Mouse (Mus musculus): Measurements from ENCODE around the gene Dhx58. TPM values are rescaled to one million over a fixed set of nuclear protein-coding genes. Genes with fewer than 3 reads are reported as not detected.
A peak's percentile ranks its signal among the peaks of the same experiment; 100 is the strongest.
"Not testable (repeated sequence)": the region's sequence is repeated elsewhere in the genome, so short reads cannot be mapped to it uniquely, and the experiment has no call there.

Dhx58 gene
- polyA plus RNA-seq, 1 experiment from 2014 or later: 2.8 TPM

DNA sequence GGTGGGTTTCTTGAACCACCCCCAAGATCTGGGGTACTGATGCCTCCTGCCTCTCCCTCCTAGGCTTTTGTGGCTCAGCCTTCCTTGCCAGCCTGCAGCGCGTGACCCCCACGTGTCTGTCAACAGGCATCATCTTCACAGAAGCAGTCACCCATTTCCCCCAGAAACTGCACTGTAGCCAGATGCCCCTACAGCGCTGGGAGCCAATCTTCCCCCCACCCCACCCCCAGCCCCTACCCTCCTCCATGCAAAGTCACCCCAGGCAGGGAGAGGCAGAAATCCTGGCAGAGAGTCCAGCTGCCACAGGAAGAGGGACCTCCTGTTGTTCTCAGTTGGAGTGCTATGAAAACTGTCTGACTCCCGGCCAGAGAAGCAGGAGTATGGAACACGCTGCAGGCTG, 47.6 kb downstream of the Dhx58 start:
- Histone ChIP-seq H3K27ac (peak overlapping the region; percentile 27; the same call in 1 of the 2 replicates), H3K4me3 (replicated peaks) (no peak overlapping the region), H3K4me1 (peaks cover 23% of the 10 kb centered on the region), H3K36me3 (no peaks in the 10 kb centered on the region), H3K27me3 (peaks cover under 1% of the 10 kb centered on the region), H3K9me3 (replicated peaks) (no peaks in the 10 kb centered on the region), H3K9ac (no peak overlapping the region), H3K4me2 (peak overlapping the region; percentile 39)
- 0 out of 2 replicates have a peak, but pooled peaks have one; percentile 47 for ATAC-seq (replicated peaks; ENCODE audit: low FRiP score)
- WGBS: 7% methylated on average over 6 of the region's 6 CpGs

DNA sequence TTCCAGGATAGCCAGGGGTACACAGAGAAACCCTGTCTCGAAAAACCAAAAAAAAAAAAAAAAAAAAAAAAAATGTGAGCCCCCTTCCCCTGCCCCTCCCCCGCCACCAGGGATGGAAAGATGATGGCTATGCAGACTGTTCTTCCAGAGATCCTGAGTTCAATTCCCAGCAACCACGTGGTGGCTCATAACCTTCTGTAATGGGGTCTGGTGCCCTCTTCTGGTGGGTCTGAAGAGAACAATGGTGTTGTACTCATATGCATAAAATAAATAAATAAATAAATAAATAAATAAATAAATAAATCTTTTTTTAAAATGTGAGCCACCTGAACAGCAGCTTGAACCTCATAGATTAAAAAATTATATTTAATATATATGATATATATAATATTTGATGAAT, 48.5 kb downstream of the Dhx58 start:
- not testable (repeated sequence) for H3K27ac ChIP-seq; ATAC-seq (replicated peaks; ENCODE audit: low FRiP score); H3K4me2 ChIP-seq; H3K36me3 ChIP-seq; H3K9ac ChIP-seq; H3K27me3 ChIP-seq; H3K4me3 ChIP-seq (replicated peaks); H3K9me3 ChIP-seq (replicated peaks)
- WGBS: 59% methylated on average over 3 of the region's 3 CpGs
- peaks cover 31% of the 10 kb centered on the region for H3K4me1 ChIP-seq

DNA sequence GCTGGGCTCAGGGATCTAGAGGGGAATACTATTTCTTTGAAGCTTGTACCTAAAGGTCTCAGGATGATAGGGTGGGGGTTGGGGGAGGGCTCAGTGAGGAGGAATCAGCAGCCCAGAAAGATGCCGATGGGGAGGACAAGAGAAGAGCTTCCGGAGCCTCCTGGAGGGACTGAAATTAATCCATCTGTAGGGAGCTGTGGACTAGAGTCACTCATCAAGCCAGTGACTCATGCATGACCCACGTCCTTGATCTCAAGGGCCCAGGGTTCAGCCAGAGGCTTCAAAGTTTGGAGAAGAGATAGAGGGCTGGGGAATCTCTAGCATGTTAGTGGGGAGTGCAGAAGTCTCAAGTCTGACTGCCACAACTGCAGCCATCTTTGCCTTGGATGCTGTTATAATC, 52.3 kb downstream of the Dhx58 start:
- ATAC-seq (replicated peaks; ENCODE audit: low FRiP score): no peak
- 0 out of 2 replicates have a peak overlapping the region, but pooled peaks have one; percentile 22 for H3K27ac ChIP-seq
- H3K9me3 ChIP-seq (replicated peaks): no peaks in the 10 kb centered on the region
- WGBS: 5% methylated on average over 3 of the region's 3 CpGs
- peaks cover 21% of the 10 kb centered on the region for H3K4me1 ChIP-seq
- H3K4me2 ChIP-seq: no peak overlapping the region
- no peak overlapping the region for H3K9ac ChIP-seq
- H3K36me3 ChIP-seq: no peaks in the 10 kb centered on the region
- no peak overlapping the region for H3K4me3 ChIP-seq (replicated peaks)
- H3K27me3 ChIP-seq: peaks cover 25% of the 10 kb centered on the region

DNA sequence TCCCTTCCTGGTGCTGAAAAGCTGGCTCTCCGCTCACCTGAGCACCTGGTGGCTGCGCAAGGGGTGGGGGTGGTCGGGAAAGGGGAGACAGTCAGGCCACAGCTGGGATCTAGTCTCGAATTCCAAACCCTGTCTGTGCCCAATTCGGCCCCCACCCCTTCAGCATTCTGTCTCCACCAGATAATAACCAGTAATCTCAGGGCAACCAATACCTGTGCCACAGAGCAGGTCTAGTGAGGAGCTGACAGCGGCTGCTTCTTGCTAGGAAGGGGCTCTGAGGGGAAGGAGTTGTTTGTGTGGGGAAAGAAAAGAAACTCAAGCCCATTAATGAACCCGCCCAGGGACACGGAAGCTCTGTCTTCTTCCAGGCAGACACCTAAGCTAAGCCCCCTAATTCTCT, 52.9 kb downstream of the Dhx58 start:
- Histone ChIP-seq H3K27ac (no peak overlapping the region), H3K4me3 (replicated peaks) (no peak overlapping the region), H3K36me3 (no peaks in the 10 kb centered on the region), H3K9ac (no peak overlapping the region), H3K4me1 (peaks cover 16% of the 10 kb centered on the region), H3K9me3 (replicated peaks) (no peaks in the 10 kb centered on the region), H3K27me3 (peaks cover 25% of the 10 kb centered on the region), H3K4me2 (no peak overlapping the region)
- WGBS: 18% methylated on average over 7 of the region's 8 CpGs
- no peak for ATAC-seq (replicated peaks; ENCODE audit: low FRiP score)

DNA sequence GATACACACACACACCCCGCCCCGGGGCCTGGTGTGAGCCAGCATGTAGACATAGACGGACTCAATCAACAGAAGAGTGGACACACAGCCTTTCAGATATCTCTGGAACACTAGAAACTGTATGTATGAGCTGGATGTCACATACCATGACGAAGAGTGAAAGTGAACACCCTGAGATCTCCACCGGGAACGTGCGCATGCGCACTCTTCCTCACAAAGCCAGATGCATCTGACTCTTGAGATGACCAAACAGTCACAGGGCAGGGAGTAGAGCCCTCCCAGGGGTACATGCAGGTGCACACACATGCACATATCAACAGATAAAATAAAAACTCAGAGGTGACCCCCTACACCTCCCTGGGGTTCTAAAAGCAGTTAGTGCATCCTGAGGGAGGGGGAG, 55.7 kb downstream of the Dhx58 start:
- ATAC-seq (replicated peaks; ENCODE audit: low FRiP score): no peak
- H3K36me3 ChIP-seq: no peaks in the 10 kb centered on the region
- 87% methylated on average over 8 of the region's 8 CpGs for WGBS

DNA sequence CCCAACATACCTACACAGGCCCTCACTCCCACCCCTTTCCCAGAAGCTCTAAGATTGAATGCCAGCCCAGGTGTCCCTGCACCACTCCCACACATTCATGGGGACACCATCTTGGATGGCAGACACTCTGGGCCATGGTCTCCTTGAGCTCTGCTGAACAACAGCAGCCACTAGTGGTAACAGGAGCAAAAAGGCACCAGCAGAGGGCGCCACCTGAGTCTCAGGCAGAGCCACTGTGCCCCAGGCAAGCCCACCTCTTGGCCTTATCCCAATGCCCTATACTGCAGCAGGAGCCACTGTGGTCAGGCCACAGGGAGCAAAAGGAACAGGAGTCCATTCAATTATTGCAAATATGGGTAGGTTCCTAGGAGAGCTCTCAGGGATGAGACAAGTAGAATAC, 57.8 kb downstream of the Dhx58 start:
- Histone ChIP-seq H3K9ac (no peak overlapping the region), H3K27me3 (peaks cover 32% of the 10 kb centered on the region), H3K9me3 (replicated peaks) (no peaks in the 10 kb centered on the region), H3K27ac (no peak overlapping the region), H3K36me3 (no peaks in the 10 kb centered on the region), H3K4me1 (peaks cover 9% of the 10 kb centered on the region; the same call in 1 of the 2 replicates), H3K4me3 (replicated peaks) (no peak overlapping the region), H3K4me2 (no peak overlapping the region)
- no peak for ATAC-seq (replicated peaks; ENCODE audit: low FRiP score)
- 0% methylated on average over 1 of the region's 1 CpGs for whole genome bisulfite sequencing

More for the DNA sequence above, 55.7 kb downstream of the Dhx58 start:
- peaks cover 30% of the 10 kb centered on the region for H3K27me3 ChIP-seq
- peaks cover 13% of the 10 kb centered on the region; the same call in 1 of the 2 replicates for H3K4me1 ChIP-seq
- H3K9ac ChIP-seq: no peak overlapping the region
- H3K4me3 ChIP-seq (replicated peaks): no peak overlapping the region
- no peak overlapping the region for H3K4me2 ChIP-seq
- no peak overlapping the region for H3K27ac ChIP-seq
- no peaks in the 10 kb centered on the region for H3K9me3 ChIP-seq (replicated peaks)

Other genes starting within 250 kb of the Dhx58 start
- gene Klhl11, start 231.5 kb downstream of the Dhx58 start, polyA plus RNA-seq (2015; fragmentation: Nextera tagmentation; extraction: Ambion mirVana): 8.4 and 10.0 TPM in 2 replicates
- 151 and 175 TPM in 2 replicates for gene Acly, start 176.3 kb downstream of the Dhx58 start, polyA plus RNA-seq (2015; fragmentation: Nextera tagmentation; extraction: Ambion mirVana)
- 0.99 and 1.1 TPM in 2 replicates for gene Ttc25, start 158.7 kb downstream of the Dhx58 start, polyA plus RNA-seq (2015; fragmentation: Nextera tagmentation; extraction: Ambion mirVana)
- gene Cnp, start 129.4 kb downstream of the Dhx58 start, polyA plus RNA-seq (2015; fragmentation: Nextera tagmentation; extraction: Ambion mirVana): 25.3 and 29.6 TPM in 2 replicates
- 59.7 and 63.5 TPM in 2 replicates for gene Nkiras2, start 85.0 kb downstream of the Dhx58 start, polyA plus RNA-seq (2015; fragmentation: Nextera tagmentation; extraction: Ambion mirVana)
- 238 and 241 TPM in 2 replicates for gene Dnajc7, start 84.1 kb downstream of the Dhx58 start, polyA plus RNA-seq (2015; fragmentation: Nextera tagmentation; extraction: Ambion mirVana)
- 0.27 and 0.40 TPM in 2 replicates for gene Zfp385c, start 11.8 kb downstream of the Dhx58 start, polyA plus RNA-seq (2015; fragmentation: Nextera tagmentation; extraction: Ambion mirVana)
- 60.9 and 68.1 TPM in 2 replicates for gene Kat2a, start 8.2 kb upstream of the Dhx58 start, polyA plus RNA-seq (2015; fragmentation: Nextera tagmentation; extraction: Ambion mirVana)
- 0.27 TPM in 1 of 2 replicates, not detected in the other for gene Hspb9, start 9.6 kb upstream of the Dhx58 start, polyA plus RNA-seq (2015; fragmentation: Nextera tagmentation; extraction: Ambion mirVana)
- gene Rab5c, start 33.9 kb upstream of the Dhx58 start, polyA plus RNA-seq (2015; fragmentation: Nextera tagmentation; extraction: Ambion mirVana): 29.5 and 32.3 TPM in 2 replicates
- 0.10 TPM in 1 of 2 replicates, not detected in the other for gene Kcnh4, start 55.7 kb upstream of the Dhx58 start, polyA plus RNA-seq (2015; fragmentation: Nextera tagmentation; extraction: Ambion mirVana)
- gene Hcrt, start 58.7 kb upstream of the Dhx58 start, polyA plus RNA-seq (2015; fragmentation: Nextera tagmentation; extraction: Ambion mirVana): not detected in 2 replicates
- 6.7 and 7.9 TPM in 2 replicates for gene Ghdc, start 66.7 kb upstream of the Dhx58 start, polyA plus RNA-seq (2015; fragmentation: Nextera tagmentation; extraction: Ambion mirVana)
- gene Stat5b, start 146.5 kb upstream of the Dhx58 start, polyA plus RNA-seq (2015; fragmentation: Nextera tagmentation; extraction: Ambion mirVana): 19.6 and 19.9 TPM in 2 replicates
- 3.1 and 3.7 TPM in 2 replicates for gene Stat5a, start 155.1 kb upstream of the Dhx58 start, polyA plus RNA-seq (2015; fragmentation: Nextera tagmentation; extraction: Ambion mirVana)
- gene Stat3, start 235.3 kb upstream of the Dhx58 start, polyA plus RNA-seq (2015; fragmentation: Nextera tagmentation; extraction: Ambion mirVana): 44.8 and 45.1 TPM in 2 replicates

Measured in kidney, embryonic 15.5 days (tissue).